Mouse (Mus musculus) hematopoietic stem cell, adult 5-6 weeks (primary cell): ENCODE measurements around the gene Ilf2. TPM values are rescaled to one million over a fixed set of nuclear protein-coding genes. Genes with fewer than 3 reads are reported as not detected.

Experiments used
- ATAC-seq, 2 experiments: fragments of 125-278 bp in 1 of 2; replicated peaks in 1 of 2; 2 replicates each; pipeline ENCODE4 v1.8.0; 2016 to 2017; ENCODE audit warnings: inconsistent platforms in 2 of 2, mild to moderate bottlenecking in 2 of 2, moderate number of reproducible peaks in 2 of 2, low read depth in 1 of 2, moderate TSS enrichment in 1 of 2; ENCODE audit not compliant: low FRiP score in 2 of 2, poor library complexity in 2 of 2, severe bottlenecking in 2 of 2, insufficient read depth in 1 of 2, low TSS enrichment in 1 of 2
- total RNA-seq: library from RNA; stranded (forward); fragments of 172-1452, 232-1000 nt; gene quantifications from 2 replicates; pipeline ENCODE4 v1.2.3, GENCODE M21; 2017

Gene Ilf2
- total RNA-seq, 1 experiment from 2014 or later = 236 TPM

GRCm38 (mm10) chr3:90493831-90494540 lies 18.1 kb downstream of the Ilf2 start:
- ATAC-seq = no peak

- ATAC-seq = no peak
These were observed 20.1 kb downstream of the Ilf2 start for GRCm38 (mm10) chr3:90495850-90496525.

DNA sequence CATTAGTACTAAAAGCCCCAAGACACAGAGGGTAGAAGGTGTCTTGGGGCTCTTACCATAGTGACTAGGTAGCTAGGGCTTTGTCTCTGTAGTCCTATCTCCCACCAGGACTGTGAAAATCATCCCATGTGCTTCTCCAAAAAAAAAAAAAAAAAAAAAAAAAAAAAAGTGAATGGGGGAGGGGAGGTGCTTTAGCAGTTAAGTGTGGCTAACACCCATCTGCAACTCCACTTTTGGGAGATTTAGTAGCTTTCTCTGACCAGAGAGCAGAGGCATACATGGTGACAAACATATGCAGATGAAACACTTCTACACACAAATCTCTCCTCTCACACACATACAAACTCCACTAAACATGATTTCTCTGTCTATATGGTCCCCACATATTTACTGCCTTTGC lies 21.7 kb downstream of the Ilf2 start:
- ATAC-seq = no peak

DNA sequence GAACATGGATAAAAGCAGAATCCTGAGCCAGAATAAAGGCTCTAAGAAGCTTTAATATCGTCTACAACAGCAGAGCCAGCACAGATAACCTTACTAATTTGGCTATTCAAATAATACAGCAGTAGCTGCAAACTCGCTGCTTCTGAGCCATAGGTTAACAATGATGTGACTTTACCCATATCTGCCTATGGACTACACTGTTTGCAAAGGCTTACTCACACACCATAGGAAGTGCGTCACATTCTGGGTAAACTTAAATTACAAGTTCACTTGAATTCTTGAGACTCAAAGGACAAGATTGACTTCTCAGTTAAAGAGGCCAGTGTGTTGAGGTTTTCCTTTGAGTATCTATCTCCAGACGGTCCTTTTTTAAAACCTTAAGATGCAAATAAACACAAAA lies 27.5 kb downstream of the Ilf2 start:
- ATAC-seq = no peak

DNA sequence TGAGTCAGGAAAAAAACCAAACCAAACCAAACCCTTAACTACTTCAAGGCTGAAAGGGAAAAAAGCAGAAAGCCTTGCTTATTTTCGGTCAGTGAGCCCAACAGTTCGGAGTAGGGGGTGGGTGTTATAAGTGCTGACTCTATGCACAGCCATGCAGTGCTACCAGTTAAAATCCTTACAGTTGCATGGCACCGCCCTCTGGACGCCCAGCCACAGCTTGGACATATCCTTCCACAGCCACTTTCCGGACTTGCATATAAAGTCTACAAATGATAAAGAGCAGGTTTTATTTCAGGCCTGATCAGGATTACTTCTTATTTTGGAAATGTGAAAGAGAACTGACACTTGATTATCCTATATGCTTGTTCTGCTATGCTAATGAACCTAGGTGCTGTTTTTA lies 29.3 kb downstream of the Ilf2 start:
- no peak for ATAC-seq

GRCm38 (mm10) chr3:90506362-90506761 lies 30.4 kb downstream of the Ilf2 start:
- no peak for ATAC-seq

DNA sequence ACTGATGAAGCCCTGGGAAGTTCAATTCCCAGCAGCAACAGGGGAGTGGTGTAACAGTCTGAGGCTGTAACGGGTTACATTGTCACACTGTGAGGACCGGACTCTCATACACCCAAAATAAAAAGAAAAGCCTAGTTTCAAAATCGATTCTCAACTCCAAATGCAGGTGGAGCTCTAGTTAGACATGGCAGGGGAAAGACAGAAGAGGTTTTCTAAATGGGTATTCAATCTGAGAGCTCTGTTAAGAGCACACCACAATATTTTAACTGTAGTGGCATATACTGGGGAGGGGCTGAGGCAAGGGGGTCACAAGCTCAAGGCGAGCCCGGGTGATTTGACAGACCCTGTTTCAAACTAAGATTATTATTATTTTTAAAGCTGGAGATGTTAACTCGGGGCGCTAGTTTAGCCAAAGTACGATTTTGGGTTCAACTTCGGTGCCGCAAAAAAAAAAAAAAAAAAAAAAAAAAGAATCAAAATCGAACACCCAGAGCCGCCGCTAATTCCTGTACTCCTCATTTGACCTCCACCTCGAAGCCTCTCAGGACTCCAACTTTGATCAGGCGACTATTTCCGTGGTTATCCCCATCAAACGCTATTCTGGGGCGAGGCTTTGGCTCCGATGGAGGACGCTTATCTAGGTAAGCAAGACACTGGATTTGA lies 32.5 kb downstream of the Ilf2 start:
- ATAC-seq = no peak

GRCm38 (mm10) chr3:90508950-90509746 lies 33.2 kb downstream of the Ilf2 start, which contains the start of gene Chtop:
Chtop (minus strand) TSS chr3:90509498.
- ATAC-seq = peak; percentile 77 to 82

DNA sequence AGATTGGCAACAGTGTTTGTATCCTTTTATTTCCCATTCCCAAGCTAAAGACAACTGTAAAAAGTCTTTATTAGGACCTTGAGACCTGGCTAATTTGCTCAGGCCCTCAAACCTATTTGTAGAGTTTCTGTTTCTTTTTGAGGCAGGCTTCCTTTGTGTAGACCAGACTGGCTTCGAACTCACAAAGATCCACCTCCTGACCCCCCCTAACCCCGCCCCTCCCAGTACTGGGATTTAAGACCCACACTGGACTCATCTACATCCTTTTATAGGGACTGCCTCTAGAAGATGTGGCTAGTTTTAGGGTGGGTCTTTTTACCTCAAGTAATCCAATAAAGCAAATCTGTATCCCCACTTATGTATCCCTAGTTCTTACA lies 33.8 kb downstream of the Ilf2 start:
- peak in 1 of 2 experiments; percentile 7; a peak in 1 of 4 replicates for ATAC-seq

GRCm38 (mm10) chr3:90512276-90512675 lies 36.4 kb downstream of the Ilf2 start:
- ATAC-seq = no peak

GRCm38 (mm10) chr3:90512948-90513642 lies 37.2 kb downstream of the Ilf2 start:
- ATAC-seq = no peak

DNA sequence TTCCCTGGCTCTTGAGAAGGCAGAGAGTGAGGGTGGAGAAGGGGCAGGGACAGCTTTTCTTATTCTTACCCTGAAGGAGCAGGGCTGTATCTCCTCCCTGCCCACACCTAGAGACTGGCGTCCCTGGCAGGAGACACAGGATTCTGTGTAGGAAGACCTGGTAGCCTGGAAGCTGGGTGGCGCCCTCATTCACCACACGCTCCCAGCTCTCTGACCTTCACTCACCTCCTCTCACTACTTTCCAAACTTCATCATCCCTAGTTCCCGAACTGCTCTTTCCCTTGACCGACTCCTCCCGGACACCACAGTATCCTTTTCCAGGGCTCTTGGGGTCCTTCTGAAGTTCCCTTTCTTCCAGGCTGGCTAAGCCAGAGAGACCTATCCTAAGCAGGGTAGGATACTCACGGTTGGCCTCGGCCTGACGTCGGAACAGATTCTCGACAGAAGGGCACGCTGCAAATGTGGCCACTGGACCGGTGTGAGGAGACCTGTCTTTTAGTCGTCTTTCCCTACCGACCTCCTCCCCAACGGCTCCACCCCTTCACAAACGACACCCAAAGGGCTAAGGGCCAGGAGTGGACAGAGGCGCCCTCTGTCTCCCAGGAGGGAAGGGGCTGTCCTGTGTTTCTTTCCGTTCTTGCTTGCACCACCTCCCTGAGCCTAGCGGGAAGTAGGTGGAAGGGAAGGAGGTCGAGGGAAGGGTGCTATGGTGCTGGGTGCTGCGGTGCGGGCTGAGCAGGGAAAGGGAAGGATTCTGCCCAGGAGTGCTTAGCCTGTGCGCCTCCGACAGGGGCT lies 38.1 kb downstream of the Ilf2 start, which contains the start of the genes S100a1 and S100a13:
S100a1 (minus strand) TSS at position 597 of the 795 bp plus-strand sequence.
S100a13 (plus strand) TSS at position 640 of the 795 bp plus-strand sequence.
- peak; percentile 59 to 63 for ATAC-seq

GRCm38 (mm10) chr3:90514691-90515090 lies 38.8 kb downstream of the Ilf2 start:
- peak; percentile 83 for ATAC-seq

- no peak for ATAC-seq
These were observed 39.3 kb downstream of the Ilf2 start for GRCm38 (mm10) chr3:90515242-90515641.

DNA sequence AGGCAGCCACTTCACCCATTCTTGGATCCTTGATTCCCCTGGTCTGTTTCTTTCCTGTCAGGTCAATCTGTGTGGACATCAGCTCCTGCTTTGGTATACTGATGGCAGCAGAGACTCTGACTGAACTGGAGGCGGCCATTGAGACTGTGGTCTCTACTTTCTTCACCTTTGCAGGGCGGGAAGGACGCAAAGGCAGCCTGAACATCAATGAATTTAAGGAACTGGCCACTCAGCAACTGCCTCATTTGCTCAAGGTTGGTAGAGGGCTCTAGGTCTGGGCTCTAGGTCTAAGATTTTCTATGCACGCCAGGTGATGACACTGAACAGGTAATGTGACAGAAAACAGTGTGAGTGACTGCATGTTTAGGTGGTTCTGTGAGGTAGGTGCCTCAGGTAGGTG lies 39.9 kb downstream of the Ilf2 start:
- ATAC-seq = no peak

DNA sequence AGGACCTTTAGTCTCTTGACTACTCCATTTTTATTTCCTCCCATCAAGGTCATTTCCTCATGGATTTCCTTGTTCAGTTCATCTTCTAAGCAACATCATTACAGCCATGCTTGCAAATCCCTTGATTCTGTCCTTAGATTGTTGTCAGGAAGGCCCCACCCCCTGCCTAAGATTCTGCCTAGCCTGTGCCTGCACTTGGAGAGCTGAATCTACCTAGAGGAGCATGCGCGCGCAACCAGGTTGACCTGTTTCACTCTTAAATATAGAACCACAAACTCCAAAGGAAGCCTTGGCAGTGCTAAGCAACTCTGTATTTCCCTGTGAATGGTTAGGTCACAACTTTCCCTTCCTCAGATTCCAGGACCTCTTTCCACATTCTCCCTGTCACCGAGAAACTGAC lies 41.8 kb downstream of the Ilf2 start:
- ATAC-seq = no peak
